Mouse (Mus musculus) gastrocnemius, adult 18-20 months (tissue): ENCODE results near the gene Pds5b. TPM values are rescaled to one million over a fixed set of nuclear protein-coding genes. Genes with fewer than 3 reads are reported as not detected.
A peak's percentile ranks its signal among the peaks of the same experiment; 100 is the strongest.
"Not testable (repeated sequence)": the region's sequence is repeated elsewhere in the genome, so short reads cannot be mapped to it uniquely, and the experiment has no call there.

ENCODE experiments used
- DNase-seq: peaks from one replicate; pipeline ENCODE4 v3.0.0; 2021; ENCODE audit warnings: low spot score
- total RNA-seq, 2 experiments: library from RNA; stranded (reverse); gene quantifications; 2 replicates each; pipeline ENCODE4 v1.2.3; 2021

Pds5b gene
- total RNA-seq, 2 experiments from 2014 or later, result 21.2 to 22.2 TPM

- DNase-seq, result no peak
Observed at GRCm38 (mm10) chr5:150693277-150693676, 19.7 kb downstream of the Pds5b start.

- DNase-seq, result peak; percentile 27
Observed at GRCm38 (mm10) chr5:150702714-150703113, 29.2 kb downstream of the Pds5b start.

GRCm38 (mm10) chr5:150706651-150707050 lies 33.1 kb downstream of the Pds5b start:
- not testable (repeated sequence) for DNase-seq

- not testable (repeated sequence) for DNase-seq
Observed at GRCm38 (mm10) chr5:150707181-150707580, 33.6 kb downstream of the Pds5b start.

- DNase-seq, result no peak
Observed at GRCm38 (mm10) chr5:150711503-150711902, 38.0 kb downstream of the Pds5b start.

GRCm38 (mm10) chr5:150713431-150713830 lies 39.9 kb downstream of the Pds5b start:
- no peak for DNase-seq

GRCm38 (mm10) chr5:150717775-150718174 lies 44.2 kb downstream of the Pds5b start:
- DNase-seq, result no peak

GRCm38 (mm10) chr5:150724641-150725040 lies 51.1 kb downstream of the Pds5b start:
- no peak for DNase-seq

- not testable (repeated sequence) for DNase-seq
Observed at GRCm38 (mm10) chr5:150737028-150737427, 63.5 kb downstream of the Pds5b start.

GRCm38 (mm10) chr5:150739311-150739710 lies 65.8 kb downstream of the Pds5b start:
- no peak for DNase-seq

GRCm38 (mm10) chr5:150740597-150740996 lies 67.1 kb downstream of the Pds5b start:
- no peak for DNase-seq

GRCm38 (mm10) chr5:150756623-150757022 lies 83.1 kb downstream of the Pds5b start:
- no peak for DNase-seq

GRCm38 (mm10) chr5:150772403-150772802 lies 98.9 kb downstream of the Pds5b start:
- no peak for DNase-seq

- DNase-seq, result no peak
Observed at GRCm38 (mm10) chr5:150773083-150773482, 99.5 kb downstream of the Pds5b start.

- no peak for DNase-seq
Observed at GRCm38 (mm10) chr5:150788261-150788660, 114.7 kb downstream of the Pds5b start.

- no peak for DNase-seq
Observed at GRCm38 (mm10) chr5:150789039-150789438, 115.5 kb downstream of the Pds5b start.

- DNase-seq, result no peak
Observed at GRCm38 (mm10) chr5:150794181-150794580, 120.6 kb downstream of the Pds5b start.

- no peak for DNase-seq
Observed at GRCm38 (mm10) chr5:150800056-150800455, 126.5 kb downstream of the Pds5b start.

GRCm38 (mm10) chr5:150814111-150814990 lies 140.8 kb downstream of the Pds5b start:
- no peak for DNase-seq

GRCm38 (mm10) chr5:150815400-150815799 lies 141.9 kb downstream of the Pds5b start:
- no peak for DNase-seq

GRCm38 (mm10) chr5:150816775-150817174 lies 143.2 kb downstream of the Pds5b start:
- no peak for DNase-seq

GRCm38 (mm10) chr5:150818041-150818440 lies 144.5 kb downstream of the Pds5b start:
- DNase-seq, result no peak

GRCm38 (mm10) chr5:150818886-150819285 lies 145.3 kb downstream of the Pds5b start:
- DNase-seq, result no peak
